Mouse (Mus musculus) hindlimb bud, embryonic 11.5 days (tissue): ENCODE measurements at regions not wholly inside any gene's neighbourhood (a gene's known extent, or its start where the extent isn't known, plus 50 kb on each side); places are given as distances from the start of the nearest gene placed in this dataset.
A peak's percentile ranks its signal among the peaks of the same experiment; 100 is the strongest.

Experiments used
- DNase-seq: peaks from one replicate; pipeline ENCODE4 v3.0.0-alpha.2; 2012; ENCODE audit warnings: low read depth, low spot score; ENCODE audit errors: extremely low spot score

- peak; percentile 60 for DNase-seq
Measured at GRCm38 (mm10) chr16:95647854-95648253, 54.0 kb upstream of the Ets2 start.

- DNase-seq, result no peak
Measured at GRCm38 (mm10) chr16:95642784-95643590, 56.6 kb upstream of the Erg start.

- no peak for DNase-seq
Measured at GRCm38 (mm10) chr16:95640670-95641069, 54.3 kb upstream of the Erg start.

DNA sequence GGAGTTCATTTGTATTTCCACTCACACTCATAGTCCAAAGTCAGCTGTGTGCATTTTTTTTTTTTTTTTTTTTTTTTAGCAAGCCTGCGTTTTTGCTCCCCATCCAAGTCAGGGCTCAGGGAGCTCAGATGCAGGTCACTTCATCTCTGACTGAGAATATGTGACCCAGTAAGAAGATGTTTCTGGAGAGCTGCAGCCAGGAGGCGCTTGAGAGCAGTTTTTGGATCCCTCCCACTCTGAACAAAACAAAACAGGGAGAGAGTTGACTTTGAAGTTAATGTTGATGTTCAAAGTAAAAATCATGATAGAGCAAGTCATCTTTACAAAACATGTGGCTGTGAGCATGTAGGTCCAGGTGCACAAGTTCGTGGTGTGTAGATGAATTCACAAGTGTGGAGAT is 53.3 kb upstream of the Erg start:
- DNase-seq, result no peak

GRCm38 (mm10) chr16:95637850-95638249 is 51.5 kb upstream of the Erg start:
- no peak for DNase-seq

DNA sequence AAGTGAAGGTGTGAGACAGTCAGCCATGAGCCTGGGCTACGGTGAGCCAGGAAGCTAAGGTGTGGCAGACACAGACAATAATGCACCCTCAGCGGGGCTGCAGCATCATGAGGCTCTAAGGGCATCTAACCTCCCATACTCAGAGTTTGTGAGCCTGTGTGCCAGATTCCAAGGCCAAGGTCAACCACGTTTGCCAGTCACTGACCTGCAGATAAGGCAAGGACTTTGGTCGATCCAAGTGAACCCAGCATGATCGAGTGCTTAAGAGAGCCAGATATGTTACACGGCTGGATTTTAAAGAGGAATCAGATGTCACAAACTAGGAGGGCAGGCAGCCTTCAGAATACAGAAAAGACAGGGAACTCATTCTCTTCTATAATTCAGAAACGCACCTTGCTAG is 50.2 kb upstream of the Erg start:
- DNase-seq, result no peak
